Mouse (Mus musculus) left cerebral cortex, adult 2 months (tissue): ENCODE data around the gene Rnf167. TPM values are rescaled to one million over a fixed set of nuclear protein-coding genes. Genes with fewer than 3 reads are reported as not detected.

Experiments used
- DNase-seq, 2 experiments: peaks; one replicate each; pipeline ENCODE4 v3.0.0; 2021 to 2022; ENCODE audit warnings: low spot score in 2 of 2, mixed read lengths in 1 of 2; ENCODE audit errors: extremely low spot score in 1 of 2
- H3K27ac ChIP-seq: fragments of 200-600 bp; 2 replicates; pipeline ENCODE4 v1.8.1; 2022
- H3K4me3 ChIP-seq: fragments of 200-600 bp; 2 replicates; pipeline ENCODE4 v1.8.1; 2022
- CTCF ChIP-seq: fragments of 200-600 bp; IDR thresholded peaks from 2 replicates; pipeline ENCODE4 v1.8.1; 2022; ENCODE audit warnings: antibody characterized with exemption, mild to moderate bottlenecking, moderate library complexity
- intact Hi-C: fragments of 180-260 bp; cut with DNase I; formaldehyde crosslinking; loops from one replicate; pipeline ENCODE4 v1.15.1; 2025
- total RNA-seq, 2 experiments: library from RNA; stranded (reverse); gene quantifications; 2 replicates each; pipeline ENCODE4 v1.2.3; 2021

The Rnf167 gene
- total RNA-seq, 2 experiments from 2014 or later: 81.7 to 86.9 TPM

GRCm38 (mm10) chr11:70656456-70656927, 9.5 kb downstream of the Rnf167 start:
- peak overlapping the region; percentile 64; the same call in 1 of the 2 replicates for H3K27ac ChIP-seq
- no peak for TF ChIP-seq CTCF
- DNase-seq: no peak
- peak overlapping the region; percentile 100; the same call in 1 of the 2 replicates for H3K4me3 ChIP-seq
- intact Hi-C loops: loop anchor here (10.0 kb wide), 1 partner anchor 422 kb away; the partner anchor contains the start of genes 0610010K14Rik, Gm21988 and Rnasek

- peak within 1 kb of the TSS; percentile 100 for H3K4me3 ChIP-seq
Measured at GRCm38 (mm10) chr11:70656964-70657363, 9.9 kb downstream of the Rnf167 start, which contains the start of gene Eno3. Gene Eno3, plus strand, starts transcription at chr11:70657202.

GRCm38 (mm10) chr11:70657573-70657972, 10.5 kb downstream of the Rnf167 start:
- no peak for TF ChIP-seq CTCF
- Histone ChIP-seq H3K4me3 (no peak overlapping the region), H3K27ac (no peak overlapping the region)
- intact Hi-C loops: loop anchor here (10.0 kb wide), 1 partner anchor 423 kb away; the partner anchor contains the start of genes 0610010K14Rik, Gm21988 and Rnasek
- no peak for DNase-seq

More at GRCm38 (mm10) chr11:70656964-70657363, 9.9 kb downstream of the Rnf167 start, which contains the start of gene Eno3:
- no peak for DNase-seq
- intact Hi-C loops: loop anchor here (10.0 kb wide), 1 partner anchor 422 kb away; the partner anchor contains the start of genes 0610010K14Rik, Gm21988 and Rnasek
- H3K27ac ChIP-seq: peak within 1 kb of the TSS; percentile 64
- no peak for TF ChIP-seq CTCF

- no peak for TF ChIP-seq CTCF
- H3K27ac ChIP-seq: no peak overlapping the region
- no peak overlapping the region for H3K4me3 ChIP-seq
- DNase-seq: no peak
- intact Hi-C loops: loop anchor here (10.0 kb wide), 1 partner anchor 423 kb away; the partner anchor contains the start of genes 0610010K14Rik, Gm21988 and Rnasek
Measured at GRCm38 (mm10) chr11:70657991-70658390, 11.0 kb downstream of the Rnf167 start.

- TF ChIP-seq CTCF: no peak
- Histone ChIP-seq H3K4me3 (no peak overlapping the region), H3K27ac (no peak overlapping the region)
- no peak for DNase-seq
- intact Hi-C loops: loop anchor here (10.0 kb wide), 1 partner anchor 424 kb away; the partner anchor contains the start of genes 0610010K14Rik, Gm21988 and Rnasek
Measured at GRCm38 (mm10) chr11:70658521-70658920, 11.5 kb downstream of the Rnf167 start.

- no peak for TF ChIP-seq CTCF
- Histone ChIP-seq H3K27ac (no peak overlapping the region), H3K4me3 (no peak overlapping the region)
- intact Hi-C loops: loop anchor here (10.0 kb wide), 1 partner anchor 424 kb away; the partner anchor contains the start of genes 0610010K14Rik, Gm21988 and Rnasek
- no peak for DNase-seq
Measured at GRCm38 (mm10) chr11:70658942-70659341, 11.9 kb downstream of the Rnf167 start.

GRCm38 (mm10) chr11:70660571-70660970, 13.5 kb downstream of the Rnf167 start:
- intact Hi-C loops: no loop called here
- Histone ChIP-seq H3K4me3 (no peak overlapping the region), H3K27ac (no peak overlapping the region)
- no peak for TF ChIP-seq CTCF
- DNase-seq: no peak

- no peak for DNase-seq
- no peak for TF ChIP-seq CTCF
- intact Hi-C loops: no loop called here
- H3K27ac ChIP-seq: no peak overlapping the region
- H3K4me3 ChIP-seq: no peak overlapping the region
Measured at GRCm38 (mm10) chr11:70663101-70663500, 16.1 kb downstream of the Rnf167 start.

GRCm38 (mm10) chr11:70663957-70664356, 16.9 kb downstream of the Rnf167 start:
- no peak for DNase-seq
- no peak overlapping the region for H3K27ac ChIP-seq
- no peak overlapping the region for H3K4me3 ChIP-seq
- intact Hi-C loops: no loop called here
- TF ChIP-seq CTCF: no peak

- intact Hi-C loops: no loop called here
- no peak overlapping the region for H3K4me3 ChIP-seq
- TF ChIP-seq CTCF: no peak
- H3K27ac ChIP-seq: no peak overlapping the region
- DNase-seq: no peak
Measured at GRCm38 (mm10) chr11:70664741-70665140, 17.7 kb downstream of the Rnf167 start.

- intact Hi-C loops: no loop called here
- no peak for DNase-seq
- Histone ChIP-seq H3K27ac (no peak overlapping the region), H3K4me3 (no peak overlapping the region)
- TF ChIP-seq CTCF: no peak
Measured at GRCm38 (mm10) chr11:70666687-70667086, 19.7 kb downstream of the Rnf167 start.

GRCm38 (mm10) chr11:70667271-70668150, 20.5 kb downstream of the Rnf167 start:
- no peak for DNase-seq
- no peak for TF ChIP-seq CTCF
- peak overlapping the region; percentile 55 for H3K4me3 ChIP-seq
- peak overlapping the region; percentile 76 for H3K27ac ChIP-seq
- intact Hi-C loops: loop anchor here (2.0 kb wide), 1 partner anchor 21 kb away; the partner anchor contains the start of genes Rnf167 and Slc25a11
